Mouse (Mus musculus): ENCODE measurements around the gene Aco2.

- TF ChIP-seq POLR2A (IDR thresholded peaks at IDR 0.05; ENCODE audit: borderline replicate concordance, extremely low read depth, low read depth, low read length), result no peak
- TF ChIP-seq CTCF (IDR thresholded peaks at IDR 0.05; ENCODE audit: insufficient read depth, low read length), result no peak
Measured at GRCm38 (mm10) chr15:81824832-81825231, 47.3 kb upstream of the Aco2 start.
